Mouse (Mus musculus) limb, embryonic 14.5 days (tissue): ENCODE measurements around the gene Sertad1. TPM values are rescaled to one million over a fixed set of nuclear protein-coding genes. Genes with fewer than 3 reads are reported as not detected.

Experiments used
- ATAC-seq: fragments of 200-750 bp; cut with Nextera tagmentation; 2 replicates; pipeline ENCODE4 v1.8.0; 2017; ENCODE audit warnings: low read depth, moderate number of reproducible peaks, moderate TSS enrichment; ENCODE audit not compliant: low FRiP score
- DNase-seq: peaks from one replicate; pipeline ENCODE4 v3.0.0-alpha.2; 2015; ENCODE audit warnings: low spot score
- H3K27ac ChIP-seq: fragments of 300-500 bp; sonication (generic); replicated peaks from 2 replicates; pipeline ENCODE4 v1.5.1; 2014; ENCODE audit warnings: low read depth, mild to moderate bottlenecking, low read length, moderate library complexity, mixed read lengths
- H3K27me3 ChIP-seq: fragments of 300-500 bp; sonication (generic); 2 replicates; pipeline ENCODE4 v1.6.1; 2014; ENCODE audit warnings: low read length, mixed read lengths; ENCODE audit not compliant: control insufficient read depth, insufficient read depth
- H3K36me3 ChIP-seq: fragments of 300-500 bp; sonication (generic); 2 replicates; pipeline ENCODE4 v1.6.1; 2014; ENCODE audit warnings: mild to moderate bottlenecking, low read length, moderate library complexity, mixed read lengths; ENCODE audit not compliant: control insufficient read depth, insufficient read depth
- H3K4me1 ChIP-seq: fragments of 300-500 bp; sonication (generic); 2 replicates; pipeline ENCODE4 v1.6.1; 2014; ENCODE audit warnings: antibody characterized with exemption, low read length, mixed read lengths; ENCODE audit not compliant: control insufficient read depth, insufficient read depth
- H3K4me2 ChIP-seq: fragments of 300-500 bp; sonication (generic); replicated peaks from 2 replicates; pipeline ENCODE4 v1.6.1; 2014; ENCODE audit warnings: low read depth, mild to moderate bottlenecking, low read length, moderate library complexity; ENCODE audit not compliant: severe bottlenecking
- H3K4me3 ChIP-seq: fragments of 300-500 bp; sonication (generic); replicated peaks from 2 replicates; pipeline ENCODE4 v1.5.1; 2014; ENCODE audit warnings: low read length
- H3K9ac ChIP-seq: fragments of 300-500 bp; sonication (generic); 2 replicates; pipeline ENCODE4 v1.6.1; 2014; ENCODE audit warnings: mild to moderate bottlenecking, low read depth, low read length, moderate library complexity; ENCODE audit not compliant: severe bottlenecking
- H3K9me3 ChIP-seq: fragments of 300-500 bp; sonication (generic); 2 replicates; pipeline ENCODE4 v1.6.1; 2016; ENCODE audit warnings: low read length; ENCODE audit not compliant: control insufficient read depth
- POLR2A ChIP-seq: fragments of 200-500 bp; IDR thresholded peaks from 2 replicates; pipeline ENCODE4 v1.8.0; 2012; ENCODE audit warnings: inconsistent platforms, mild to moderate bottlenecking, moderate library complexity, borderline replicate concordance; ENCODE audit not compliant: insufficient read depth, insufficient read length; ENCODE audit errors: extremely low read depth
- WGBS: fragments of 180-500 bp; shearing (Covaris S2); extraction: QIAGEN DNeasy Blood & Tissue Kit; methylation state at CpG from one replicate; pipeline ENCODE4 v1.1.7; 2014; 5-methylcytosine and 5-hydroxymethylcytosine counted together
- polyA plus RNA-seq, 2 experiments: library from polyadenylated mRNA; depleted of rRNA in 1 of 2; stranded (reverse) in 1 of 2; unstranded in 1 of 2; fragments of >200 nt; fragmentation: Nextera tagmentation in 1 of 2; extraction: Ambion mirVana in 1 of 2; gene quantifications; 2 replicates each; pipeline versions ENCODE4 v1.2.1 to v1.2.3; 2012 to 2014

Gene Sertad1
- polyA plus RNA-seq, 2 experiments = 23.3 to 39.4 TPM

GRCm38 (mm10) chr7:27486102-27486769, 474 bp upstream of the Sertad1 start:
- Histone ChIP-seq H3K4me1 (peaks cover 25% of the 10 kb centered on the region), H3K9me3 (no peaks in the 10 kb centered on the region), H3K4me2 (peak overlapping the region; percentile 88), H3K27ac (peak overlapping the region; percentile 61; the same call in 1 of the 2 replicates), H3K27me3 (no peaks in the 10 kb centered on the region), H3K9ac (peak overlapping the region; percentile 45), H3K36me3 (peaks cover 11% of the 10 kb centered on the region), H3K4me3 (peak overlapping the region; percentile 83)
- peak; percentile 3; the same call in 1 of the 2 replicates for ATAC-seq
- peak; percentile 28 for DNase-seq
- 1% methylated on average over 13 of the region's 13 CpGs for WGBS
- no peak for TF ChIP-seq POLR2A

GRCm38 (mm10) chr7:27487740-27488268, 1.1 kb downstream of the Sertad1 start:
- 1% methylated on average over 13 of the region's 13 CpGs for WGBS

GRCm38 (mm10) chr7:27489270-27489869, 2.7 kb downstream of the Sertad1 start:
- no peak for TF ChIP-seq POLR2A
- Histone ChIP-seq H3K27me3 (no peaks in the 10 kb centered on the region), H3K4me3 (no peak overlapping the region), H3K36me3 (peaks cover 11% of the 10 kb centered on the region), H3K9me3 (no peaks in the 10 kb centered on the region), H3K27ac (no peak overlapping the region), H3K4me1 (peaks cover 22% of the 10 kb centered on the region), H3K9ac (no peak overlapping the region), H3K4me2 (no peak overlapping the region)
- DNase-seq (no peak), ATAC-seq (no peak)
- WGBS = 90% methylated on average over 23 of the region's 25 CpGs

More at GRCm38 (mm10) chr7:27487740-27488268, 1.1 kb downstream of the Sertad1 start:
- peaks cover 22% of the 10 kb centered on the region for H3K4me1 ChIP-seq
- peaks cover 11% of the 10 kb centered on the region for H3K36me3 ChIP-seq
- peak; percentile 31 for DNase-seq
- TF ChIP-seq POLR2A = no peak
- H3K4me2 ChIP-seq = peak overlapping the region; percentile 88
- no peaks in the 10 kb centered on the region for H3K27me3 ChIP-seq
- peak overlapping the region; percentile 97 for H3K27ac ChIP-seq
- peak overlapping the region; percentile 87 for H3K9ac ChIP-seq
- peak overlapping the region; percentile 83 for H3K4me3 ChIP-seq
- H3K9me3 ChIP-seq = no peaks in the 10 kb centered on the region
- ATAC-seq = no peak

GRCm38 (mm10) chr7:27490227-27490542, 3.5 kb downstream of the Sertad1 start:
- H3K9ac ChIP-seq = peak overlapping the region; percentile 51; the same call in 1 of the 2 replicates
- peak overlapping the region; percentile 36 for H3K4me3 ChIP-seq
- H3K9me3 ChIP-seq = no peaks in the 10 kb centered on the region
- no peak for TF ChIP-seq POLR2A
- DNase-seq = no peak
- no peaks in the 10 kb centered on the region for H3K27me3 ChIP-seq
- H3K4me2 ChIP-seq = peak overlapping the region; percentile 57
- H3K36me3 ChIP-seq = peaks cover 11% of the 10 kb centered on the region
- H3K4me1 ChIP-seq = peaks cover 22% of the 10 kb centered on the region
- 23% methylated on average over 4 of the region's 4 CpGs for WGBS
- no peak for ATAC-seq
- peak overlapping the region; percentile 85 for H3K27ac ChIP-seq

- peak overlapping the region; percentile 85 for H3K27ac ChIP-seq
- peaks cover 11% of the 10 kb centered on the region for H3K36me3 ChIP-seq
- no peak for TF ChIP-seq POLR2A
- H3K4me2 ChIP-seq = peak overlapping the region; percentile 57
- H3K9ac ChIP-seq = peak overlapping the region; percentile 51; the same call in 1 of the 2 replicates
- no peaks in the 10 kb centered on the region for H3K27me3 ChIP-seq
- 2% methylated on average over 26 of the region's 33 CpGs for WGBS
- DNase-seq (peak; percentile 81), ATAC-seq (peak; percentile 42)
- no peaks in the 10 kb centered on the region for H3K9me3 ChIP-seq
- H3K4me3 ChIP-seq = peak overlapping the region; percentile 36
- H3K4me1 ChIP-seq = peaks cover 22% of the 10 kb centered on the region
Measured at GRCm38 (mm10) chr7:27490543-27491329, 4.0 kb downstream of the Sertad1 start.
